Mouse (Mus musculus) kidney, adult 2 months (tissue): ENCODE results near the gene Syna.

Source experiments
- CTCF ChIP-seq: fragments of 200-500 bp; conservative IDR thresholded peaks from 2 replicates; pipeline ENCODE4 v1.5.1; 2011; ENCODE audit warnings: low read depth, mild to moderate bottlenecking, control low read depth, low read length, moderate library complexity, mixed read lengths; ENCODE audit not compliant: insufficient read depth, insufficient read length
- POLR2A ChIP-seq: fragments of 200-500 bp; IDR thresholded peaks from one replicate; pipeline ENCODE4 v1.6.1; 2011; ENCODE audit warnings: low read depth, low read length, control low read depth

DNA sequence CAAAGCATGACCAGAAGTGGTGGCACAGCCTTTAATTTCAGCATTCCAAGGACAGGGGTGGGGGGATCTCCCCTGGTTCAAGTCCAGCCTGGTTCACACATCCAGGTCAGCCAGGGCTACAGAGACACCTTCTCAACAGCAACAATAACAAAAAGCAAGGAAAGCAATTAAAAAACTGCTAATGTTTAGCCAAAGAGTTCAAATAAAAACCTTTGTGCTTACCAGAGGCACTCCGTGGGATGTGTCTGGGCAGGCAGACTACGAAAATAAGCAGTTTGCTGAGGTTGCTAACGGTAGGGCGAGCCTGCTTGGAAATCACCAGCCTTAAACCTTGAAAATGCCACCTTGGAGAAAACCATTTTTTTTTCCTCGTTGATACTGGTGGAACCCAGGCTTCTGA is 21.2 kb upstream of the Syna start, which contains the start of gene Rfc2:
- TF ChIP-seq POLR2A (no peak), CTCF (no peak)
